Mouse (Mus musculus) urinary bladder, postnatal 10 days (tissue): Measurements from ENCODE around the gene Gm47841.

Source experiments
- DNase-seq: peaks from one replicate; pipeline ENCODE4 v3.0.0; 2022; ENCODE audit warnings: low spot score

Gm47841 gene

DNA sequence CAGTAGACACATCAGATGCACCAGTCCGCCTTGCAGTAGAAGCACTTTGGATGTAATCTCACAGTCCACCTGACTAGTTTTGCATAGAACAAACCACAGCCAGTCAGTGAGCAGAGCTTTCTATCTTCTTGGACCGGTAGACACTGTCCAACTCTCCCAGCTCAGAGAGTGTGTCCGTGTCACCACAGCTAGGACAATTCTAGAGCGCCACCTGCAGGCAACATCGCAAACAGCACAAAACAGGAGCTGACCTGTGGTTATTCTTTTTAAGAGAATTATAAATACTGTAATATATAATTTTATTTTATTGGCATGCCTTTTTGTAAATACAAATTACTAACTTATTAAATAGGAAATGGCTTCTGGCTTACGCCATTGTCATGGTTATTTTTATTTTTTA is 4.6 kb downstream of the Gm47841 start:
- peak; percentile 35 for DNase-seq

DNA sequence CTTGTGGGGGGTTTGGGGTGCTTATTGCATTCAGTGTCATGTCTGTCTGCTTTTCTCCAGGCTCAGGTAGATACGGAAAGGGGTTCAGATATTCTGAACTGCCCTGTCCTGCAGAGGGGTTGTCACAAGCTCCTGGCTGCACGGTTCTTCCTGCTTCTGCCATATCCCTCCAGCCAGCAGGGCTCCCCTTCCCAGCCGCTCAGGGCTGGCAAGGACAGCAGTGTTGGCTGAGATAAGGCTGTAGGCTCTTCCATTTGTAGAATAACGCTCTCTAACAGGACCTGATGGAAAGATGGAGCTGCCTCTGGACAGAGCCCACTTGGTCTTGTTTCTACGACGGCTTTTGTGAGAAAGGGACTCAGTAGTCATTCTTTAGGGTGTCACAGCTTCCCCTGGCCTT is 5.2 kb downstream of the Gm47841 start:
- DNase-seq, result no peak

DNA sequence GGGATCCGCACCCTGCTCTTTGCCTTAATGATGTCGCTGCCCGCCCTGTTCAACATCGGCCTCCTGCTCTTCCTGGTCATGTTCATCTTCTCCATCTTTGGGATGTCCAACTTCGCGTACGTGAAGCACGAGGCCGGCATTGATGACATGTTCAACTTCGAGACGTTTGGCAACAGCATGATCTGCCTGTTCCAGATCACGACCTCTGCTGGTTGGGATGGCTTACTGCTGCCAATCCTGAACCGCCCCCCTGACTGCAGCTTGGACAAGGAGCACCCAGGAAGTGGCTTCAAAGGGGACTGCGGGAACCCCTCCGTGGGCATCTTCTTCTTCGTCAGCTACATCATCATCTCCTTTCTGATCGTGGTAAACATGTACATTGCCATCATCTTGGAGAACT is 7.5 kb downstream of the Gm47841 start:
- DNase-seq, result no peak

DNA sequence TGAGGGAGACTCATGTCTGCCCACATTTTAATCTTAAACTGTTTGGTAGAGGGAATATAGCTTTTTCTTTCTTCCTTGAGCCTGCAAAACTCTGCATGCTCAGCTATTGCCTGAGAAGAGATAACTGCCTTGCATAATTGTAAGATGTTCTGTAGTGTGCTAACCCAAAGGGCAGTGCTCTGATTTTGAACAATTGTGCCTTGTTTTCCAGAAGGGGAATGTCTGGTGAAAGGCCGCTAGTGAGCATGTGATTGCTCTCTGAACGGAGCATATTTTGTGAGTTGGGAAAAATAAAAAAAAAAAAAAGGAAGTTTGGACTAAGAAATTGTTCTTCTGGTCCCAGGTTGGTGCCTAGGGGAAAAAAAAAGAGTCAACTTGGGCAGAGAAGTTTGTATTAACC is 18.2 kb downstream of the Gm47841 start:
- no peak for DNase-seq

DNA sequence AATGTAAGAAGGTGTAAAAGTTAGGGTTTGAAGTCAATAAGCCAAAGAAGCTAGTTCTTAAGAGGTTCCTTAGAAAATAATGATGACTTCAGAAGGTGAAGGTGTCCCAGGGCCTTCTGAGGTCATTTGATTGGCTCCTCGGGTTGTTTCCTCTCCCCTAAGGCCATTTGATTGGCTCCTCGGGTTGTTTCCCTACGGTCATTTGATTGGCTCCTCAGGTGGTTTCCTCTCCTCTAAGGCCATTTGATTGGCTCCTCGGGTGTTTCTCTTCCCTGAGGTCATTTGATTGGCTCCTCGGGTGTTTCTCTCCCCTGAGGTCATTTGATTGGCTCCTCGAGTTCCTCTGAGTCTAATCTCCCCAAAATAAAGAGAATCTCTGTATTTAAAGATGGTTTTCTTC is 35.8 kb downstream of the Gm47841 start:
- no peak for DNase-seq

DNA sequence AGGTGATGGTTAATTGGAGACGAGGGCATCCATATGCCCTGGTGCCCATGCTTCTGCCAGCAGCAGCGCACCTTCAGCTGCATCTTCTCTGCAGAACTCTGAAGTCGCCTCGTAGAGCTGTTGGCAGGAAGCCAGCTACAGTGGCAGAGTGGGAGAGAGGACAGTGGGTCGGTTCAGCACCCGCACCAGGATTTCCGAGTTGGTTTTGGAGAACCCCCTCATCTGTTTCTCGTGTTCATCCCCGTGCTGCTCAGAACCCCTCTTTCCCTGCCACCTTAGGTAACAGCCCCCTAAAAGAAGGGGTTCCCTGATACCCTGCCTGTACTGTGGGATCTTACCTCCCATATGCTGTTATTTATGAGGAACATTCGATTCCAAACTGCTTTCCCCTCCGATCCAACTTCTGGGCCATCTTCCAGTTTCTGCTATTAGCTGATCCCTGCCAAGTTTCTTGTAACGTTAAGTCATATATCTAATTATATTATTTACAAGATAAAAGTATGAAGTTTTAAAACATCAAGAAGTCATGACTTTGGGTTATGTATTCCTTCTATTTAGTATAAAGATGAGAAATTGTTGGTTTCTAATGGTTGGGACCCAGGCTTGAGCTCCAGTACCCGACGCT is 38.7 kb downstream of the Gm47841 start:
- no peak for DNase-seq

DNA sequence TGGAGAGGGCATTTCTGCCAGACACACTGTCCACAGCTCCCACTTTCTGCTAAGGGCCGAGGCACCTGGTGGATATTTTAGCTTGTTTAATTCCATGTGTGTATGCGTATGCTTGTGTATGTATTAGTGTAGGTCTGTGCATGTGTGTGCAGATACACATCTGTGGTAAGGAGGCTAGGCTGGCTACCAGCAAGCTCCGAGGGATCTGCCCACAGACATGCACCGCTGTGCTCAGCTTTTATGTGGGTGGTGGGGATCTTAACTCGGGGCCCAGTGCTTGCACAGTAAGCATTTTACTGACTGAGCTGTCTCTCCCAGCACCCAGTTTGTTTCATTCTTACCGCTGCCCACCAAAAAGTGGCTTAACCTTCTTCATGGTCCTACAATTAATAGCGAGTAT is 40.0 kb downstream of the Gm47841 start:
- DNase-seq, result no peak

DNA sequence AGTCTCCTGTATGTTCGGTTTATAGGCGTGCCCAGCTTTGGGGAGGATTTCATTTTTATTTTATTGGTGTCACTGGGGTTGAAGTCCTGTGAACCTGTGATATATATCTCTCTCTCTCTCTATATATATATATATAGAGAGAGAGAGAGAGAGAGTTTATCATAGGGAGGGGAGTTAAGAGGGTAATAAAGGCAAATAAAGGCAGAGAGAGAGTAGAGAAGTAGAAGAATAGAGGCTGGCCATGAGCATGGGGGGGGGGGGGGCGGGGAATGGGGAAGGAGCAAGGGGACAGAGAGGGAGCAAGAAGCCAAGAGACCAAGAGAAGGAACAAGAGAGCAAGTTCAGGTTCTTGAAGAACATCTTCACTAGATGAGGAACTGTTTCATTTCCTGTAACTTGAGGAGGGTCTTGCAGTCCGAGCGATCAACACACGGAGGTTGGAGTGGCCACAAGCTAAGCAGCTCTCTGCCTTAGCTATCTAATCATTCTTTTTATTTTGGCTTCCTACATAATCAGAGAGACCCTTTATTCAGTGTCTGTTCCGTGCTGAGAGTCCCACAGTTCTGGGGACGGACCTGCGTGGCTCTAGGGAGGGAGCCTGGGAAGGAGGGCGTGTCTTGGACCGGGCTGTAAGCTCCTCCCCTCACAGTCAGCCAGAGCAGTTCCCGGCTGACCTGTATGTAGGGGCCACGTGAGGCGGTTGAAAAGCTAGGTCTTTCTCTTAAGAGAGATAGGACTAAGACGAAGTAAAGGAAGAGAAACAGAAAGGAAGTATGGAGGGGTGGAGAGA is 40.8 kb downstream of the Gm47841 start:
- no peak for DNase-seq

DNA sequence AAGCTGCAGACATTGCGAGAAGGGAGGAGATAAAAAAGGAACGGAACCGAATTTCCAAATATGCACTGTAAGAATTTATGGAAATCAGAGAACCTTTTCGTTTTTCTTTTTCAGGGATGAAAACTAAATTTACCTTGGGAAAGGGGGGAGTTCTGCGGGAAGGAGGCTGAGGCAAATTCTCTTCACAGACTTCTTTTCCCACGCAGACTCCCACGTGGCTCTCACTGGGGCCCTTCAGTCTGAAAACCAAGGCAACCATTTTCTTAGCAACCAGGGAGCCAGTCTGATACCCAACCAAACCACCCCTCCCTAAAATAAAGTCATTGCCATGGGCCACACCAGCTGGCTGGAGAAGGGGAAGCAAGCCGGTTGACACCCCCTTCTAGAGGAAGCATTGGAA is 41.5 kb downstream of the Gm47841 start:
- no peak for DNase-seq

DNA sequence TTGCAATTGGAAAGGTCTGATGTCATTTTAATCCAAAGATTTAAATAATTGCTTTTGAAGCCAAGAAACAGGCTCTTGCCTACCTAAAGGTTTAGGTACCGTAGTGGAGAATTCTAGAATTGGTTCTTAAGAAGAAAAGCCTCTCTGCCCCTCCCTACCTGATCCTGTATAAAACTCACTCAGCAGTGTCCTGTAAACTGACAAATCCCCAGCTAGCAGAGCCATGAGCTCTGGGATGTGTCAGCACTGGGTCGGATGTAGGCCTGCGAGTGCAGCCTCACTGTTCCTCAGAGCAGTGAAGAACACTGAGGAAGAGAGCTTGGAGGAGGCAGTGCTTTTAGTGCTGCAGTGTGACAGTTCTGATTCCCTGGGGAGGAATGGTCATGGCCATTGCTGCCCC is 42.7 kb downstream of the Gm47841 start:
- DNase-seq, result no peak

DNA sequence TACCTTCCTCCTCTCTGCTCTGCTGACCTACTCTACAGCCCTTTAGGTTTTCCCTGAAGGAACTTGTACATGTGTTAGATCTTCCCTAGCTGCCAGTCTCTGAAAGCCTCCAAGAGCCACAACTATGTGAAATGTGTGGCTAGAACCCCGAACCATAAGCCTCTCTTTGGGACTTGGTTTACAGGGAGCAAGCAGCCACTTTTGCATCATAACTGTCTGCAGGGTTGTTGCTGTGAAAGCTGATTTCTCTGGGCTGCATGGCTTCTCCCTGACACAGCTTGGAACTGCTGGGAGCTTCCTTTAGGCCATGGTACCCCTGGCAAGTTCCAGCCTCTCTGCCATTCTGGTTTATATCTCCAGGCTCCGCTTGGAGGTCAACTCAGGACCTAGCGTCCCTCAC is 44.7 kb downstream of the Gm47841 start:
- no peak for DNase-seq

DNA sequence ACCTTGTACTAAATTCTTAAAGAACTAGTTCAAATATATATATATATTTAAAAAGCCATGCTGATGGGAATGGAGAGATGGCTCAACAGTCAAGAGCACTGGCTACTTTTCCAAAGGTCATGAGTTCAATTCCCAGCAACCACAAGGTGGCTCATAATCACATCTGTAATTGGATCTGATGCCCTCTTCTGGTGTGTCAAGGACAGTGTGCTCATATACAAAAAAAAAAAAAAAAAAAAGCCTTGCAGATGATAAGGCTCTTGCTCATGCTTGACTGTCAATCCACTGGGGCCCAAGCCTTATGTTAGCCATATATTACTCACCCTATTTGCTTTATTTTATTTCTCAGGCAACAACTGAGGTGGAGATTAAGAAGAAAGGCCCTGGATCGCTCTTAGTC is 45.5 kb downstream of the Gm47841 start:
- DNase-seq, result no peak

DNA sequence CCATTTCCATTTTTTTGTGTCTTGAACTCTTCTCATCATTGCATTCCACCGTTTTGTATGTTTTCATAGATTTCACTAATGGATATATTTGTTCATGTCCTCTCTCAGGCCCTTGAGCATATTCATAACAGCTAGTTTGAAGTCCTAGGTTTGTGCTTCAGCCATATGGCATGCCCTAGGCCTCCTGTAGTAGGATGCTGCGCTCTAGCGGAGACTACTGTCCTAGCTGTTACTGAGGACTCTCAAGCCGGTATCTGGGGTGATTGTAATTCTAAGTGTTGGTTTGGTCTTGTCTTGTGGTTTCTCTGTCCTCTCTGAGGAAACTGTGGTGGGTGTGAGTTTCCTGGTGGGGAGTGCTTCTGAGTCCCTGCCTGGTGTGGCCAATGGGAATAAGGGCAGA is 50.1 kb downstream of the Gm47841 start:
- no peak for DNase-seq
